Mouse (Mus musculus): ENCODE data around the gene Tmem108.
"Not testable (repeated sequence)": the region's sequence is repeated elsewhere in the genome, so short reads cannot be mapped to it uniquely, and the experiment has no call there.

The Tmem108 gene

DNA sequence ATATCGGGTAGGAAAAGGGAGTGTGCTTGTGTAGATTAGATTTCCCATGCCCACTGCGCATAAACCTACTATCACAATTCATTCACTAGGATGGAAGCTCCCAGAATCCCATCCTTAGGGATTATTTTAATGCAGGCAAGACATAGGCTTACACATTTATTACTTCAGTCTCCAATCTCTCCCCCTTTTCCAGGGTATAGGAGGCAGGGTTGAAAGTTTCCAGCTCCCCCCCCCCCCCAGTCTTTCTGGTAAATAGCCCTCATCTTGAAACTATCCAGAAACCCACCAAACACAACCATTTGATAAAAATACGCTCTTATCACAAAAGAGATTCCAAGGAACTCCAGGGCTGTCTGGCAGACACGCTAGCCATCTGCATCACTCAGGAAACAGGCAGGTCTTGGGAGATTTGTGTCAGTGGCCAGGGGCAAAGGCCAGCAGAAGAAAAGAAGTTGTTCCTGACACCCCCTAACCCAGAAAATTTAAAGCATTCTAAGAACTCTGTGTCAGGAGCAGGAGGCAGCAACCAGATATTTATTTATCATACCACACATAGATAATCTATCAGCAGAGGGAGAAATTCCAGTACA lies 79.8 kb downstream of the Tmem108 start:
- peak; percentile 39 for DNase-seq (ENCODE audit: low read depth, low spot score)

DNA sequence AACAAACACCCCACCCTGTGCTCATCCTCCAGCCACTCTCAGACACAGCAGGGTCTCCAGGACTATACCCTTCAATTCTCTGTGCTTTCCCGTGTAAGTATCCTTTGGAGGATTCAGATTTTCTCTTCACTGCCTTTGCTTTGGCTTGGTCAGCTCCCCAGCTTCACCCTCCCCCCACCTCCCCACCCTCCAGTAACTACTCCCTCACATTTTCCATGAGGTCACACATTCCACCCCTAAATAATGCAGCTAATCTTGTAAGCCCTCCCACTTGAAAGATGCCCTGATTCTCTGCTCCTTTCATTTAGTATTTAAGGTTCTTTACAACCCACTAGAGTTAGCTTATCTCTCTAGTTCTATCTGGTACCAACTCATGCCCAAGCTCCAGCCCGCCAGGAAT lies 82.4 kb downstream of the Tmem108 start:
- DNase-seq (ENCODE audit: low read depth, low spot score) = peak; percentile 34

DNA sequence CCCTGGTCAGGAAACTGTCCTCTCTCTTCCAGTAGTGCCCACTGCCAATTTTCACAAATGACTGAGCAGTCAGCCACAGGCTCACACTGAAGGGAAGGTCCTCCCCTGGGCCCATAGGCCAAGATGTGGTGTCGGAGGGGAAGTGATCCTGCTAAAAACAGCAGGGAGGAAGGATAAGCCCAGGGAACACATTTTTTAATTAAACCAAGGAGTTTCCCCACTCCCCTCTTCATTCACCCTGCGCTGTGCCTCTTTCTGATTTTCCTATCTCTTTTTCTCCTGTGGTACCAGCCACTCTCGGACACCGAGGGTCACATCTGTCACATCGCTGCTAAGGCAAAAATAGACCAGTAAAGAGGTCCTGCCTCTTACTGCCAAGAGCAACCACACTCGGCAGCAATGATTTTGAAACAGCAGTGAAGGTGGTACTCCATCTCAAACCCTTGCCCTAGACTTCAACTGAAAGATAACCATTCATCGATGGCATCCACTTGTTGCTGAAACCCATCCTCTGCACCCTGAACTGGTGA lies 83.0 kb downstream of the Tmem108 start:
- no peak for DNase-seq (ENCODE audit: low read depth, low spot score)

DNA sequence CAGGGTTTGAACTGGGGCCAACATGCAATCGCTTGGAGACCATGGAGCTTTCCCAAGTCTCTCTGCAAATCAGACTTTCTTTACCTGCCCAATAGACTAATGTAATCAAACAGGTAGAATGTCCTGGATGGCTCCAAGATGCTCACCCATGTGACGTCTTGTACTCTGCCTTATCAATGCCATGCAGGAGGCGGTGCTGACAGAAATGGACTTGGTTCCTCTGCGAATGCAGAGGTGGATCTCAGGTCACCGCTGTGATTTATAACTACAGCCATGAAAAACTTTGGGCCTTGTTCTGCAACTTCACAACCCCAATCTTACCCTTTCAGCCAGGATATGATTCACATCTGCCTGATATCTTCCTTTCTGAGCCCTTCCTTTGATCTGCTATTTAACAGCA lies 83.8 kb downstream of the Tmem108 start:
- DNase-seq (ENCODE audit: low read depth, low spot score) = no peak

DNA sequence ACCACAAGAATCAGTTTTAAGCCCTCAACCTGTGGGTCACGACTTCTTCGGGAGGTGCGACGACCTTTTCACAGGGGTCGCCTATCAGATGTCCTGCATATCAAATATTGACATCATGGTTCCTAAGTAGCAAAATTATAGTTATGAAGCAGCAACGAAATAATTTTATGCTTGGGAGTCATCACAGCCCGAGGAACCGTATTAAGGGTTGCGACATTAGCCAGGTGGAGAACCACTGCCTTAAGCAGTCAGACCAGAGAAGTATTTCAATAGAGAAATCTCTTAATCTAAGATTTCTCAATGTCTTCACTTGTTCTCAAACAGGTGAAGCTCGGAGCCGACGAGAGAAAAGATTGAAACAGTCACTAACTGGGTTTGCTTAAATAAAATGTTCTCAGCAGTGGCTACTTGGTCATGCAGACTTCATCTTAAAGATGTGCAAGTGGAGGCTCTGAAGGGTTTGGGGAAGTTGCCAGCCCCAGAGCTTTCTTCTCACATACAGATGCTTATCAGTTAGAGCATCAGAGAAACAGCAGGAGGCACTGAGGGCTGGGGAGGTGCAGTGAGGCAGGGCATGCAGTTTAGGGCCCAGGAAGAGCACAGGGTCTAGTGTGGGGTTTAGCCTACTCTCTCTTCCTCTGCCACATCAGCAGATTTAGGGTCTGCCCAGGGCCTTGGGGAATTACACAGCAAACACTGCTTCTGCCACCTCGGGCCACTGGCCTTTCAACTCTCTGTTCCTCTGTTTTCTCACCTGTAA lies 85.7 kb downstream of the Tmem108 start:
- DNase-seq (ENCODE audit: low read depth, low spot score) = no peak

DNA sequence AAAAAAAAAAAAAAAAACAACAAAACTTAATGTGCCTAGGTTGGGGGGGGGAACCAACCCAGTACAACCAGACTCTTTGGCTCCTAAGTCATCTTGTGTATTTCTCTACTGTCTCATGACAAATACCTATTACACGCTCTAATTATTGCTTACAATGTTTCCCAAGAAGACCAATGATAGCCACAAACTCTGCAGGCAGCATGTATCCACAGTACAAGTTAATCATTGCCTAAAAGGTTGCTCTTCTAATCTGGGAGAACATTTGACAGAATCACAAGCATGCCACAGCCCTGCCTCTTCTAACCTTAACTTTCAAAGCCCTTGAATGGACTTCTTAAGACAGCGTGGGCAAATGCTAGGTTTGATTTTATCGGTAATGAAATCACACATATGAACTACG lies 88.8 kb downstream of the Tmem108 start:
- no peak for DNase-seq (ENCODE audit: low read depth, low spot score)

DNA sequence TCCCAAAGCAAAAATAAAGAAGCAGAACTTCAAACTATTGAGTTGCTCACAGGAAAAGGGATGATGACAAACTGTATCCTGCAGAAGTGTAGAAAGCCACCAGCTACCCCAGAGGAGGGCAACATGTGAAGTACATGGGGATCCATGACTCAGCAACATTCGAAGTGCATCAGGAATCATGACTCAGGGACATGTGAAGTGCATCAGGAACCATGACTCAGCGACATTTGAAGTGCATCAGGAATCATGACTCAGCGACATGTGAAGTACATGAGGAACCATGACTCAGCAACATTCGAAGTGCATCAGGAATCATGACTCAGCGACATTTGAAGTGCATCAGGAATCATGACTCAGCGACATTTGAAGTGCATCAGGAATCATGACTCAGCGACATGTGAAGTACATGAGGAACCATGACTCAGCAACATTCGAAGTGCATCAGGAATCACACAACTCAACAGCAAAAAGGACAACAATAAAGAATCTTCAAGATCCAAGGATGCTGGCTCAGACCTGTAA lies 91.0 kb downstream of the Tmem108 start:
- not testable (repeated sequence) for DNase-seq (ENCODE audit: low read depth, low spot score)

DNA sequence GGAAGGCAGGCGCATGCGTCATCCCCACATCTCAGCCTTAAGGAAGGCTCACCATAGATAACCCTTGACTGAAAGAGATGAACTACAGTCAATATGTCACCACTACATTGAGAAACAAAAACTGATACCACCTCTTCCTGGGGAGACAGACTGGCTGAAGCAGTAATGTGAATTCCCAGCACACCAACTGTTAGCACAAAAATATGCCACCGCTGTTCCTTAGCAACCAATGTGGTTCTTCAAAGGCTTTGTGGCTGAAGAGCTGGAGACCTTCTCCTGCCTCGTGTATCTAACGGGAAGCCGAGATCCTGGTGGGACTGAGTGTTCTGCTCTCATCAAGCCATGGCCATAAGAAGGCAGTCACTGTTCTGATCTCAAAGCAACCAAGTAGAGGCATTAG lies 92.8 kb downstream of the Tmem108 start:
- no peak for DNase-seq (ENCODE audit: low read depth, low spot score)

DNA sequence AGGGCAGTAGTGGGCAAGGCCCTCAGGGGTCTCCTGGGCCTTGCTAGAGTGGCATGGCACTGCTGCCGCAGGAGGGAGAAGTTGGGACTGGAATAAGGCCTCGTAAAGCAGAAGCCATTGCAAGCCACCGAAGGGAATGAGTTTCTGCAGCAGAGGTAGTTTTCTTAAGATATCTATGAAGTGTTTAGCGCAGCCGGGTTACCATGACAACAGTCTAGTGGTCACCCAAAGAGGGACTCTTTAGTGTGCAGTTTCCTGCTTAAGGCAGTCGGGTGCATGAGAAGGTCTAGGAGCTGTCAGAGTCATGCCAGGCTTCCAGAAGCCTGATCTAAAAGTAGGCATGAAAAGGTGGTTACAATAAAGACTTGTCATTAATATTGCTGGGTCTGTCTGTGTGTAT lies 95.8 kb downstream of the Tmem108 start:
- no peak for DNase-seq (ENCODE audit: low read depth, low spot score)

DNA sequence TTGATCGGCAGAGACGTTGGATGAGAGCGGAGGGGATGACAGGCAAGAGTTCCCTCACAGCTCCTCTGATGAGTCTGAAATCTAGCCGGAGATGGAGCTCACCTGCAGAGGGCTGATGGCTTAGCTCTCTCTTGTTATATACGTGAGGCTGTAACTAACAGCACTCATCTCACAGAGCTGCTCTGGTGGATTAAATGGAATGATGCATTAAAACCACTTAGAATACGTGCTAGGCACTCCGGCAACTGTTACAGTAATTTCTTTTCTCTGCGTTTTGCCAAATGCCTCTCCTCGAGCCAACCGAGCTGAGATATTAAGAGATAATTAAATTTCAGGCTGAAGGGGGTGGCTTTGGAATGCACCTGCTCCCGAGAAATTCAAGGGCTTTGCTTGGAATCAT lies 97.5 kb downstream of the Tmem108 start:
- DNase-seq (ENCODE audit: low read depth, low spot score) = no peak

DNA sequence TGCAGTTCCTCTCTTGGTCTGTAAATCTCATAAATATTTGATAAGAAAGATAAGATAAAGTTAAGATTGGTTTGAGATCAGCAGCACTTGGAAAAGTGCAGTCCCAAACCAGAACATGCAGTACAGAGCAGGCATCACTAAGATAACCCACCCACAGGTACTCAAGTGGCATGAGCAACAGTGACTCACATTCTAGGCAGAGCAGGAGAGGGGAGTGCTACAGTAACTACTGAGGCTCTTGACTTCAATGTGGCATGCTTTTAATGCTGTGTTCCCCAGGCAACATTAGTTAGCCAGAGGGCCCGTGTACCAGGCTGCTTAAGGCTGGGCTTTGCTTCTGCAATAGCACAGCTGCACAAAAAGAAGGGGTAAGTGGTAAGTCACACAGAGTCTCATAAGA lies 99.8 kb downstream of the Tmem108 start:
- DNase-seq (ENCODE audit: low read depth, low spot score) = no peak

DNA sequence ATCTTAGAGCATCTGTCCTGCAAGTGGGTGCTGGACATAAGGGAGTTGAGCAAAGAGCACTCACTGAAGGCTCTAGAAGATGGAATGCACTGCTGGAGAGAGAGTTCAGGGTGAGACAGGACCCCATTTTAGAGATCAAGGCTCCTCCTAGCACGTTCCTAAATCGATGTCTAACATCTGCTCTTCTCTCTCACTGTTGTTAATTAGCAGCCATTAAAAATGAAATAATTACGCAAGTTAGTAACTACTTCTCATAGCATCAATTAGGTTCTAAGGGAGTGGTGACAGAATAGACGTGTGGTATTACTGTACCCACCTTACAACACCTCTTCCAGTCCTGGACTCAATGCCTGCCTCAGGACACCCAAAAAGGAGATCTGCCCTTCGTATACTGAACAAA lies 103.7 kb downstream of the Tmem108 start:
- DNase-seq (ENCODE audit: low read depth, low spot score) = no peak

DNA sequence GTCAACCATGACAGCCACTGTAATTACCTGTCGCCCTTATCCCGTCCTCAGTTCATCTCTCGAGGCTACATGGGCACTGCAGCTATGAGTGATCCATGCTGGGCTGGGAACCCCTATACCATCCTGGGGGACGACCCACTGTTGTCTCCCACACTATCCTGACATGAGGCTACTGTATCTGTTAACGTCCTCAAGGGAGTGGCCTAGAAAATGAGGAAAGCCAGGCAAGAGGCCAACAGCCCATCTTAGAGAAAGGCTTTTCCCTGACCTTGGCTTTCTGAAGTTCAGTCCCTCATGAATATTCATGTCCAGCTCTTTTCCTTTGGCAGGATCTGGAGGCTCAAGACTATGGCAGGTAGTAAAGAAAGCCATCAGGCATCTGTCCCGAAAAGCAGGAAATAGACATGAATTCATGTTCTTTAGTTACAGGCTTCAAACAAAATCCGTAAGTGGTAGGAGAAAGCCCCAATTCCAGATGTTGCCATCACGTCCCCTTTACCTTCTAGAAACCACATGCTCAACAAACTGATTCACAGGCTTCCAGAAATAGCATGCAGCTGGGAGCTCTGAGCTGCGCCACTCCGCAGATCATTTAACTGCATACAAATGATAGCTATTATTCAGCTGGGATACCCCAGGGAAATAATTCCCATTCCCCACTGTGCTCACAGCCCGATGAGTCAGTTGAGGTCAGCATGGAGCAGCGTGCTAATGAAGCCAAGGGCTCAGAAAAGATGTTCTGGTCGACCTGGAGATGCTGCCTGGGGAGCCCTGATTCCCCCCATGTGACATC lies 104.3 kb downstream of the Tmem108 start:
- DNase-seq (ENCODE audit: low read depth, low spot score) = peak; percentile 64

DNA sequence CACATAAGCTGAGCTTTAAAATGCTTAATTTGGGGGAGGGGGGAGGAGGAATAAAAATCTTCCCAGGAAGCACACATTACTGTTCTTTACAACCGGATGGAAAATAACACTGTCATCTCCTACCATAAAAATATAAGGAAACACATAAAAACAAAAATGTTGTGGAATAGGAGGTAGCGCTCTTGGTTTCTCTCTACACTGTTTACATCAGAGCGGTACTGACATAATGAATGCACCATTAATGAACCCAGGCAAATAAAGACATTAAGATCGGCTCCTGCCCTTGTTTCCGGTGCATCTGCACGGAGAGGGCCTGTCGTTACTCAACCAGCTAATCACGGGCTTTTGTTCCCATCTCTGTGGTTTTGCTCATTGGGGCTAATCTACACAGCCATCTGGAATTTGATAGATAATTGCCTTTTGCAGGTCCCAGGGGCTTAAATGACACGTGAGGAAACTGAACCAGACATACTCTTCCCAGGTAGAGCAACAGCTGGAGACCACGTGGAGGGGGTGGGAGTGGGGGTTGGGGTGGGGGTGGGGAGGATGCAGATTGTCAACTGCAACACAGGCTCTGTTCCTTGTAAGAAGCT lies 107.5 kb downstream of the Tmem108 start:
- DNase-seq (ENCODE audit: low read depth, low spot score) = peak; percentile 69

DNA sequence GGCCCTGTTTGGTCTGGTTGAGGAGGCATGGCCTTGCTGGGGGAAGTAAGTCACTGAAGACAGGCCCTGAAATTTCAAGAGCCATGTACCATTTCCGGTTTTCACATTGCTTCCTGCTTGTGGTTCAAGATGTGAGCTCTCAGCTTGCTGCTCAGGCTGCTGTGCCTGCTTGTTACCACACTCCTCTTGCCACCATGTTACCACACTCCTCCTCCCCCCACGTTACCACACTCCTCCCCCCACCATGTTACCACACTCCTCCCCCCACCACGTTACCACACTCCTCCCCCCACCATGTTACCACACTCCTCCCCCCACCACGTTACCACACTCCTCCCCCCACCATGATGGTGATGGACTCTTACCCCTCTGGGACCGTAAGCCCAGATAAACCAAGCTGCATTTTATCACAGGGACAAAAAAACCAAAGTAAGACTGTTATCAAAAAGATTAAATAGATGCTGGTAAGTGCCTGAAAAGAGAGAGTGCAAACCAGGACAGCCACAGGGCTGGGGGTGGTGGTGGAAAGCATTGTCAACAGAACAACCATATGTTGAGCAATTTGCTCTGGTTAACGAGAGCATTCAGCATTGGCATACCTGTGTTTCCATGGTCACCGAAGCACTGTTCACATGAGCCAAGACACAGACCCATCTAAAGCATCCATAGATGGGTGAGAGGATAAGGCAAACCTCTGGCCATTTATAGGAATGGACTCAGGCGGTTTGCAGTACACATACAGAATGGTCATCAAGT lies 109.3 kb downstream of the Tmem108 start:
- DNase-seq (ENCODE audit: low read depth, low spot score) = no peak

DNA sequence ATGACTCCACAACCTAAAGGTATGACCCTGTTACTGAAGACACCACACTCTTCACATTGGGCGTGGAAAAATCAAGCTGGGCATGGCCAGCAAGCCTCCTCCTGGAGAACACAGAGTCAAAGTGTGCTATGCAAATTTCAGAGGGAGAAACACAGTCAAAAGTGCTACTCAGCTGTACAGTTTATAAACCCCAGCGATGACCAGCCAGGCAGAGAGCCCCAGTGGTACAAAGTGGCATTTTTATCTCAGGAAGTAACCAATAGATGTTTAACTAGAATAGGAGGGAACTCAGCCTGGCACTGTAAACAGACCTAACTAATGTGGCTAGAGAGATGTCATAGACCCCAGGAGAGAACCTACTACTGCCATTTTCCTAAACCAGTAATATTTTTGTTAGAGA lies 115.0 kb downstream of the Tmem108 start:
- no peak for DNase-seq (ENCODE audit: low read depth, low spot score)

DNA sequence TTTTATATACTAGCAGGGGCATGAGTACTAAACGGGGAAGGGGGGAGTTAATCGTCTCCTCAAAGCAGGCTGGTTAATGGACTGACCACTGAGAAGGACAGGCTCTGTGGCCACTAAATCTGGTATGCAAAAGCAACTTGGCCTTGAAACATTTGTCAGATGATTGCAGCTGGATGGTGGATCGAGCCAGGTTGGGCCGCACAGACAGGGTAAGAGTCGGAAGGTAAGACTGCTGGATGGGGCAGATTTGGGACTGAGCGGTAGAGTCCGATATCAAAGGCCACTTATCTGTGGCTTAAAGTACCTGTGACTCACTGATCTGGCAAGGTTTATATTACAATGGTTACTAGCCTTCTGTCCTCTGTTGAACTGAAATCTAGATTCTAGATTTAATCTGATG lies 115.9 kb downstream of the Tmem108 start:
- no peak for DNase-seq (ENCODE audit: low read depth, low spot score)

DNA sequence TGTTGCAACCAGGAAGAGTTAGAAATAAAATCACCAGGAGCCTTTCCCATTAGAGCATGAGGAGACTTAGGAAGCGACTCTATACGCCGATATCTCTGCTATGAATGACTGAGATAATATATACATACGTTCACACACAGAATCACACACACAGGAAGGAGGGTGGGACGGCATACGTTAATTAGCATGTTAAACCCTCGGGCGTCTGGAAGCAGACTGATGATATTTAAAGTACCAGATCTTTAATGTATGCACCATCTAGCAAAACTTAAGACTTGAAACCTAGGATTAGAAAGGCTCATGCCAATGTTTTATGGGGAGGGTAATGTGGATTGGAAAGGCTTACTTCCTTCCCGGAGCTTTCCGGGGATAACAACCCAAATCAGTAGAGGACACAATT lies 119.3 kb downstream of the Tmem108 start:
- DNase-seq (ENCODE audit: low read depth, low spot score) = no peak

DNA sequence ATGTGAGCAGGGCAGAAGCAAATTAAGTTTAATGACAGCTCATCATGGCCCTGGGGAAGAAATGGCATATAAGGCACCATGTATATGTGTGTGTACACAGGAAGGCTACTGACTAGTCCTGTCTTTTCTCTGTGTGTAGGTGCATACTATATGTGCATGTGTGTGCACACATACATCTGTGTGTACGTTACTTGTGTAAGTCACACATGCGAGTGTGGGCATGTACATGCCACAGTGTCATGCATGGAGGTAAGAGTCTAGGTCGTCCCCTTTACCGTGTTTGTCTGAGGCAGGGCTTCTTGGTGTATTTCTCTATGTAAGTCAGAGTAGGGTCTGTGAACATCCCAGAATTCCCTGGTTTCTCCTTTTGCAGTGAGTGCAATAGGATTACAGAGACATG lies 120.3 kb downstream of the Tmem108 start:
- DNase-seq (ENCODE audit: low read depth, low spot score) = no peak

DNA sequence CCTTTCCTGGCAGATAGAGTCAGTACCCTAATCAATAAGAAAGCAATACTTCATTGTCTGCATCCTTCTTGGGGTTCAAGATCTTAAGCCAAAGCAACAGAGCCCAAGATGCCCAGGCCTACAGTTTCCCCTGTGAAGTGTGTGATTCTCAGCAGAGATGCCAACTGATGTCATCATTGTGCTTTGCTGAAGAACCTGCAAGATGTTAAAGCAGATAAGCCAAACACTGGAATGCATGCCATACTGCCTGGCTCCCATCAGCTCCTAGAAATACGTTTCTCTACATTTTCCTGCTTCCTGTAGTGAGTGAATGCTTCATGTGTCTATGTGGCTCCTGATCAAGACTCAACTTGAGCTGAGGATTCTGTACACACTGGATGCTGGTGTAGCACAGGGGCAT lies 122.2 kb downstream of the Tmem108 start:
- no peak for DNase-seq (ENCODE audit: low read depth, low spot score)

DNA sequence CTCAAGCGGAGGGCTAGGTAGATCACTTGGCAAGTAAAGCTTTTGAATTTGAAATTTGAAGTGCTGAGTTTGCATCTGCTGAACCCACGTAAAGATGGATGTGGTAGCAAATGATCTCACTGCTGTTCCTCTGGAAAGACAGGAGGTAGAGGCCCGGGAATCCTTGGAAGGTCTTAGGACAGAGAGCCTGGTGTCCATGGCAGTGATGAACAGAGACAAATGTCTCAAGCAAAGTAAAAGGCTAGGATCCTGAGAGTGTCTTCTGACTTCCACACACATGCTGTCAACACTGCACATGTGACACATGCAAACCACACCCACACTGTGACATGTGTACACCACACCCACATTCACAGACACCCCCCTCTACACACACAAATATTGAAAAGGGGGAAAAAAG lies 124.2 kb downstream of the Tmem108 start:
- no peak for DNase-seq (ENCODE audit: low read depth, low spot score)
